Mouse (Mus musculus) ES-Bruce4 (cell line): ENCODE results near the gene Htr3b.

Source experiments
- CTCF ChIP-seq: IDR thresholded peaks from one replicate; pipeline ENCODE4 v1.8.1; 2011; ENCODE audit warnings: low read depth, low read length
- EP300 ChIP-seq: IDR thresholded peaks from 2 replicates; pipeline ENCODE4 v1.6.1; 2011; ENCODE audit warnings: low read depth, low read length; ENCODE audit not compliant: insufficient read depth

DNA sequence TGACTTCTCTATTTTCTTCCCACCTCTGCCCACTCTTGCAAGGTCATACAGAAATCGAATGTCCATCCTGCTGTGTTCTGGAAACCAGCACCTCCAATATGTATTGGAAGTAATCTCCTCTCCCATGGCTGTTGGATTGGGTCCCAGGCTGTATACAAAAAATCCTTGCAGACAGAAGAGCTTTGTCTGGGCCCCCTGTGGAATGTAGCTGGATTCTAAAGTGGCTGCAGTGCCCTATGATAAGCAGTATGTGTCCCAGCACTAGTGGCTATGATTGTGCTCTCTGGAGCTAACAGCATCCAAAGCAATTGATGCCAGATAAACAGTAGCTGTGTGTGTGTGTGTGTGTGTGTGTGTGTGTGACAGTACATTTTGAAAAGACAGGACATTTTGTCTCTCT lies 22.4 kb downstream of the Htr3b start:
- no peak for TF ChIP-seq CTCF
- TF ChIP-seq EP300: no peak
